Mouse (Mus musculus) cortical plate, adult 2 months (tissue): Measurements from ENCODE around the gene Avil.

Experiments
- CTCF ChIP-seq: fragments of 200-500 bp; IDR thresholded peaks from 2 replicates; pipeline ENCODE4 v1.5.1; 2011; ENCODE audit warnings: mild to moderate bottlenecking, control low read depth, low read length; ENCODE audit not compliant: insufficient read depth; ENCODE audit errors: extremely low read depth
- POLR2A ChIP-seq: fragments of 200-500 bp; IDR thresholded peaks from 2 replicates; pipeline ENCODE4 v1.6.1; 2011; ENCODE audit warnings: mild to moderate bottlenecking, low read length, control low read depth; ENCODE audit not compliant: insufficient read depth; ENCODE audit errors: extremely low read depth

GRCm38 (mm10) chr10:126980933-126981530, 19.5 kb upstream of the Avil start:
- TF ChIP-seq POLR2A (no peak), CTCF (no peak)
